In the genomic region with DNA sequence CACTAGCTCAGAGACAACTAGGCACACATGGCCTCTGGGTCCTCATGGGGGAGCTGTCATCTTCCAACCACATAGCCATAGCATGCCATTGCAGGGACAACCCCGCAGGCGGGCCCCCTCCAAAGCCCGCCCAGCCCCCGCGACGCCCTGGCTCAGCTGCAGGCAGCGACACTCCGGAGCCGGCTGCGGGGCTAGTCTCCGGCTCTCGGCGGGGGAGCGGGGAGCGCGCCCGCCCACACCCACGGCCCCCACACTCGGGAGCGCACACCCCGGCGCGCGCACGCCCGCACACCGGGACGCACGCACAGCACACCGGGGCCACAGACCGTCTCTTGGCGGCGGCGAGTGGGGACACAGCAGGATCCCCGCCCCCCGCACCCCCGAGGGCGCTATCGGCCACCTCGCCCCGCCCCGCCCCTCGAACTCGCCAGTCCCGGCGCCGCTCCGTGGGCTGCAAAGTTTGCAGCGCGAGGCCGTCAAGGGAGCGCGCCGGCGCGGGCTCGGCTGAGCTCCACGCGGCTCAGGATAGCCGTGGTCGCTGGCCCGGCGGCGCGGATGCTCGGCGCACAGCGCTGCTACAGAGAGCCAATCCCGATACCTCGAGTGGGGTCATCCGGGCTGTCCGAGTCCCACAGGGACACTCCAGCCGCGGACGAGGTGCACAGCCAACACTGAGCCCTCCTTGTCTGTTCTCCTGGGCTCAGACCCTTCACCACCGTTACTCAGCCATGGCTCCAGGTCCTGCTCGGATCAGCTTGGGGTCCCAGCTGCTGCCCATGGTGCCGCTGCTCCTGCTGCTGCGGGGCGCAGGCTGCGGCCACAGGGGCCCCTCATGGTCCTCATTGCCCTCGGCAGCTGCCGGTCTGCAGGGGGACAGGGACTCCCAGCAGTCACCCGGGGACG, we compare ENCODE assay signal across 8 mouse cellular contexts. TPM values are rescaled to one million over a fixed set of nuclear protein-coding genes. Genes with fewer than 3 reads are reported as not detected.
DNase-seq lines count a peak whose midpoint lies in the region; ATAC-seq lines count a peak whose summit lies in the region.

A gene (plus strand): TSS at position 420 of the 903 bp plus-strand sequence.

- peak within 1 kb of the TSS; percentile 96 for H3K4me2 ChIP-seq in forebrain, embryonic 15.5 days (replicated peaks)
- H3K4me2 ChIP-seq in hindbrain, embryonic 15.5 days: peak within 1 kb of the TSS; percentile 97
- peak within 1 kb of the TSS; percentile 96 for H3K4me2 ChIP-seq in limb, embryonic 12.5 days
- peak within 1 kb of the TSS; percentile 98 for H3K4me2 ChIP-seq in midbrain, embryonic 16.5 days (ENCODE audit: low read length)

- H3K4me3 ChIP-seq in forebrain, embryonic 15.5 days: peak within 1 kb of the TSS; percentile 61
- peak within 1 kb of the TSS; percentile 60 for H3K4me3 ChIP-seq in hindbrain, embryonic 15.5 days
- H3K4me3 ChIP-seq in limb, embryonic 12.5 days (replicated peaks): peak within 1 kb of the TSS; percentile 64
- peak within 1 kb of the TSS; percentile 66 for H3K4me3 ChIP-seq in midbrain, embryonic 16.5 days (ENCODE audit: low read depth, low read length)

- peak; percentile 80 for ATAC-seq in forebrain, embryonic 15.5 days (replicated peaks)
- peak; percentile 81 for ATAC-seq in hindbrain, embryonic 15.5 days (ENCODE audit: low FRiP score, low read depth)
- ATAC-seq in limb, embryonic 12.5 days (ENCODE audit: insufficient number of reproducible peaks, insufficient read depth, low FRiP score, low TSS enrichment, low read depth): peak; percentile 75
- ATAC-seq in midbrain, embryonic 16.5 days: peak; percentile 84
- ATAC-seq in granulocyte monocyte progenitor cell, adult 5-6 weeks (replicated peaks; ENCODE audit: poor library complexity, severe bottlenecking): no peak; the same call in 1 of the 2 replicates

- peak; percentile 30 for DNase-seq in ES-CJ7 (ENCODE audit: low read depth, low spot score)
- DNase-seq in adrenal gland, adult 2 months: peak; percentile 53
- no peak for DNase-seq in thymus, postnatal 14 days

- peak within 1 kb of the TSS; percentile 48 for H3K9ac ChIP-seq in forebrain, embryonic 15.5 days (replicated peaks)
- peak within 1 kb of the TSS; percentile 46 for H3K9ac ChIP-seq in hindbrain, embryonic 15.5 days
- peak within 1 kb of the TSS; percentile 75 for H3K9ac ChIP-seq in limb, embryonic 12.5 days (replicated peaks)
- peak within 1 kb of the TSS; percentile 68 for H3K9ac ChIP-seq in midbrain, embryonic 16.5 days (ENCODE audit: low read depth, low read length)

- no peak within 1 kb of the TSS for H3K27ac ChIP-seq in forebrain, embryonic 15.5 days (replicated peaks)
- no peak within 1 kb of the TSS for H3K27ac ChIP-seq in hindbrain, embryonic 15.5 days (replicated peaks)
- H3K27ac ChIP-seq in limb, embryonic 12.5 days: peak within 1 kb of the TSS; percentile 69
- no peak within 1 kb of the TSS for H3K27ac ChIP-seq in midbrain, embryonic 16.5 days (ENCODE audit: low read length)

- peaks cover 20% of the 10 kb centered on the region for H3K4me1 ChIP-seq in forebrain, embryonic 15.5 days
- peaks cover 41% of the 10 kb centered on the region for H3K4me1 ChIP-seq in hindbrain, embryonic 15.5 days (replicated peaks)
- peaks cover 53% of the 10 kb centered on the region for H3K4me1 ChIP-seq in limb, embryonic 12.5 days (replicated peaks)
- H3K4me1 ChIP-seq in midbrain, embryonic 16.5 days (ENCODE audit: control insufficient read depth, insufficient read depth, low read length): peaks cover 22% of the 10 kb centered on the region

- under 1% methylated on average over 79 of the region's 85 CpGs for WGBS in forebrain, embryonic 15.5 days
- WGBS in hindbrain, embryonic 15.5 days: under 1% methylated on average over 85 of the region's 85 CpGs
- WGBS in limb, embryonic 12.5 days: under 1% methylated on average over 77 of the region's 85 CpGs
- WGBS in midbrain, embryonic 16.5 days: under 1% methylated on average over 62 of the region's 85 CpGs

- H3K9me3 ChIP-seq in forebrain, embryonic 15.5 days: no peaks in the 10 kb centered on the region
- H3K9me3 ChIP-seq in hindbrain, embryonic 15.5 days: no peaks in the 10 kb centered on the region
- no peaks in the 10 kb centered on the region for H3K9me3 ChIP-seq in limb, embryonic 12.5 days
- no peaks in the 10 kb centered on the region for H3K9me3 ChIP-seq in midbrain, embryonic 16.5 days (replicated peaks; ENCODE audit: control insufficient read depth, low read length, poor library complexity, severe bottlenecking)

- no peaks in the 10 kb centered on the region for H3K36me3 ChIP-seq in forebrain, embryonic 15.5 days
- no peaks in the 10 kb centered on the region for H3K36me3 ChIP-seq in hindbrain, embryonic 15.5 days
- no peaks in the 10 kb centered on the region for H3K36me3 ChIP-seq in limb, embryonic 12.5 days
- no peaks in the 10 kb centered on the region for H3K36me3 ChIP-seq in midbrain, embryonic 16.5 days (ENCODE audit: control insufficient read depth, insufficient read depth, low read length)

- peaks cover 19% of the 10 kb centered on the region for H3K27me3 ChIP-seq in forebrain, embryonic 15.5 days
- peaks cover 59% of the 10 kb centered on the region for H3K27me3 ChIP-seq in hindbrain, embryonic 15.5 days
- H3K27me3 ChIP-seq in limb, embryonic 12.5 days: peaks cover 68% of the 10 kb centered on the region
- peaks cover 28% of the 10 kb centered on the region for H3K27me3 ChIP-seq in midbrain, embryonic 16.5 days (ENCODE audit: control insufficient read depth, insufficient read depth, low read depth, low read length)

RNA-seq across cellular contexts. Expression of the gene that starts here (rescaled TPM):
- 10 to 100 TPM; 11.2 to 24.6 TPM for total RNA-seq in adrenal gland, adult 2 months (2021)
- 50.5 and 52.1 TPM in 2 replicates for polyA plus RNA-seq in adrenal gland, adult 2 months (2012; rRNA removed)
- 2.9 and 3.1 TPM in 2 replicates for polyA plus RNA-seq in forebrain, embryonic 15.5 days (2015; fragmentation: Nextera tagmentation; extraction: Ambion mirVana)
- 10.0 and 16.1 TPM in 2 replicates for polyA plus RNA-seq in hindbrain, embryonic 15.5 days (2015; fragmentation: Nextera tagmentation; extraction: Ambion mirVana)
- 11.9 and 14.2 TPM in 2 replicates for polyA plus RNA-seq in limb, embryonic 12.5 days (2016; fragmentation: Nextera tagmentation; extraction: Ambion mirVana)
- 3.2 and 4.4 TPM in 2 replicates for polyA plus RNA-seq in midbrain, embryonic 16.5 days (2015; fragmentation: Nextera tagmentation; extraction: Ambion mirVana)
- total RNA-seq in granulocyte monocyte progenitor cell, adult 5-6 weeks (2014; fragmentation: Nextera tagmentation): not detected in 2 replicates
- total RNA-seq in granulocyte monocyte progenitor cell, adult 5-6 weeks (2017): not detected in 2 replicates

Comparison
In these comparisons a context has a peak if more than half of its experiments do, and no peak if none do; other contexts are left out.
1. RNA of the gene that starts here (total RNA-seq): 11.2 to 24.6 TPM in adrenal gland, adult 2 months; not detected in granulocyte monocyte progenitor cell, adult 5-6 weeks; every median in the first group is over 10 times any median in the second.
2. Peak in every context shown above with its lines, with median percentiles within 50 percentile points of each other: H3K4me2 ChIP-seq, H3K4me3 ChIP-seq and H3K9ac ChIP-seq.